Mouse (Mus musculus) E14TG2a.4 (cell line): ENCODE data around the gene Otx2.

ENCODE experiments used
- CTCF ChIP-seq: conservative IDR thresholded peaks from 2 replicates; pipeline ENCODE4 v1.5.1; 2014; ENCODE audit warnings: low read length
- NANOG ChIP-seq: IDR thresholded peaks from 2 replicates; pipeline ENCODE4 v1.6.1; 2014; ENCODE audit warnings: borderline replicate concordance, low read length, mixed read lengths

- TF ChIP-seq CTCF (no peak), NANOG (no peak)
Observed at GRCm38 (mm10) chr14:48660593-48660992, 13.0 kb downstream of the Otx2 start.
